Mouse (Mus musculus): ENCODE measurements at regions not wholly inside any gene's neighbourhood (a gene's known extent, or its start where the extent isn't known, plus 50 kb on each side); places are given as distances from the start of the nearest gene placed in this dataset.

DNA sequence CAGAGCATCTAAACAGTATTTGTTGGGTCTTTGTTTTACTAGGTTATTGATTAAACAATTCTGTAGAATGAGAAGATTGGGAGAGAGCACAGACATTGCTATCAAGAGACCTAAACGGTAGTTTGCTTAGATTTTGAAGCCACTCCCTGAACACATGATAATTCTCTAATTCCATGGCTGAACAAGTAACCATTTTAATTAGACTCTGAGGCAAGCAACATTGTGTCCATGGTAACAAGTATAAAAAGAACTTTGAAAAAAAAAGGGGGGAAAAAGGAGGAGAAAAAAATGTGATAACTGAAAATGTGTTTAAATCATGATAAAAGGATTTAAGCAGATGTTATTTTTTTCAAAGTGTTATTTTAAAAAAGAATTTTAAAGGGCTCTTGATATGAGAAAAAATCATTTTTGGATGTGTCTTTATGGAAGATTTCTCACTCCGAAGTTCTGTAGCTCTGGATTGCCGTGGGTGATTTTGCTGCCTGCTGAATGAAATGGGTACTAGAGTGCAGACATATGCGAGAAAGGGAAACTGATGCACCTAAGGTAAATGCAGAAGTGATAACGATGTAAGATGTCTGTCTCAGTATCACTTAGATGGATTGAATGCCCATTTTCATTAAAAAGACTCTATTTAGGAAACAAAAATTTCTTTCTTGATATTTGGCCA is 1166.9 kb upstream of the Zeb2 start:
- TF ChIP-seq BHLHE40 (IDR thresholded peaks at IDR 0.05; ENCODE audit: borderline replicate concordance, low read depth, low read length) (no peak), KAT2A (conservative IDR thresholded peaks at IDR 0.05; ENCODE audit: low read depth, low read length) (no peak), CTCF (IDR thresholded peaks at IDR 0.05 in 2 of 3, conservative IDR thresholded peaks at IDR 0.05 in 1 of 3; ENCODE audit: control insufficient read depth in 1 of 3, insufficient read depth in 1 of 3, low read depth in 2 of 3, low read length in 3 of 3, poor library complexity in 1 of 3, severe bottlenecking in 1 of 3) (no peak), USF1 (IDR thresholded peaks at IDR 0.05; ENCODE audit: low read depth, low read length) (no peak), POLR2A (IDR thresholded peaks at IDR 0.05; ENCODE audit: control insufficient read depth in 1 of 2, insufficient read depth in 1 of 2, low read depth in 1 of 2, low read length in 2 of 2, poor library complexity in 1 of 2) (no peak), ZMIZ1 (IDR thresholded peaks at IDR 0.05; ENCODE audit: low read depth, low read length) (no peak), POLR2AphosphoS2 (IDR thresholded peaks at IDR 0.05; ENCODE audit: low read length) (no peak), RAD21 (IDR thresholded peaks at IDR 0.05; ENCODE audit: low read depth, low read length) (no peak), MYC (IDR thresholded peaks at IDR 0.05; ENCODE audit: low read depth, low read length) (no peak)
